Comparison of ENCODE assay signal across 8 mouse cellular contexts in genomic region chr3:98427260-98427599, GRCm38 (mm10). TPM values are rescaled to one million over a fixed set of nuclear protein-coding genes. Genes with fewer than 3 reads are reported as not detected.
A peak's percentile ranks its signal among the peaks of the same experiment; 100 is the strongest.
DNase-seq lines count a peak whose midpoint lies in the region; ATAC-seq and TF ChIP-seq lines count a peak whose summit lies in the region.

No protein-coding gene starts in this region.

- H3K4me3 ChIP-seq in kidney, embryonic 14.5 days (ENCODE audit: low read length), result peak overlapping the region; percentile 58
- H3K4me3 ChIP-seq in bone marrow macrophage, adult 2 months (ENCODE audit: insufficient read depth, low read length), result peak overlapping the region; percentile 69
- H3K4me3 ChIP-seq in hindbrain, embryonic 11.5 days (ENCODE audit: low read depth, low read length), result peak overlapping the region; percentile 56
- H3K4me3 ChIP-seq in midbrain, embryonic 12.5 days, result peak overlapping the region; percentile 59

- peaks cover 2% of the 10 kb centered on the region; the same call in 1 of the 2 replicates for H3K36me3 ChIP-seq in kidney, embryonic 14.5 days (ENCODE audit: control insufficient read depth, insufficient read depth, low read length)
- H3K36me3 ChIP-seq in hindbrain, embryonic 11.5 days (ENCODE audit: control insufficient read depth, insufficient read depth, low read length), result no peaks in the 10 kb centered on the region
- 0 out of 2 replicates have a peak, but pooled peaks cover 5% of the 10 kb centered on the region for H3K36me3 ChIP-seq in midbrain, embryonic 12.5 days

- no peak for TF ChIP-seq CTCF in bone marrow macrophage, adult 2 months (IDR thresholded peaks at IDR 0.05; ENCODE audit: low read depth, low read length)

- H3K4me1 ChIP-seq in kidney, embryonic 14.5 days (ENCODE audit: control insufficient read depth, insufficient read depth, low read length), result peaks cover 16% of the 10 kb centered on the region; the same call in 1 of the 2 replicates
- peaks cover 8% of the 10 kb centered on the region for H3K4me1 ChIP-seq in bone marrow macrophage, adult 2 months (ENCODE audit: control insufficient read depth, insufficient read depth, low read length)
- H3K4me1 ChIP-seq in hindbrain, embryonic 11.5 days (replicated peaks; ENCODE audit: control insufficient read depth, insufficient read depth, low read length), result no peaks in the 10 kb centered on the region; the same call in 1 of the 2 replicates
- H3K4me1 ChIP-seq in midbrain, embryonic 12.5 days, result peaks cover 19% of the 10 kb centered on the region

- WGBS in kidney, embryonic 14.5 days, result 1% methylated on average over 23 of the region's 23 CpGs
- WGBS in hindbrain, embryonic 11.5 days, result 0% methylated on average over 21 of the region's 23 CpGs
- 2% methylated on average over 23 of the region's 23 CpGs for WGBS in midbrain, embryonic 12.5 days

- no peak for TF ChIP-seq POLR2A in bone marrow macrophage, adult 2 months (IDR thresholded peaks at IDR 0.05; ENCODE audit: borderline replicate concordance, low read depth, low read length)

- peak overlapping the region; percentile 98 for H3K4me2 ChIP-seq in kidney, embryonic 14.5 days (replicated peaks; ENCODE audit: low read depth, low read length)
- peak overlapping the region; percentile 91 for H3K4me2 ChIP-seq in hindbrain, embryonic 11.5 days (replicated peaks; ENCODE audit: low read depth, low read length)
- peak overlapping the region; percentile 97 for H3K4me2 ChIP-seq in midbrain, embryonic 12.5 days (replicated peaks)

- DNase-seq in kidney, adult 9 months, result no peak
- no peak for DNase-seq in hindbrain, embryonic 11.5 days (ENCODE audit: low spot score)
- no peak for DNase-seq in cerebellum, adult 11 months

- no peak overlapping the region for H3K27ac ChIP-seq in kidney, embryonic 14.5 days (ENCODE audit: low read depth, low read length)
- no peak overlapping the region for H3K27ac ChIP-seq in bone marrow macrophage, adult 2 months (ENCODE audit: insufficient read depth, low read depth, low read length)
- H3K27ac ChIP-seq in hindbrain, embryonic 11.5 days (ENCODE audit: low read depth, low read length), result no peak overlapping the region
- H3K27ac ChIP-seq in midbrain, embryonic 12.5 days (replicated peaks), result no peak overlapping the region

- H3K9me3 ChIP-seq in kidney, embryonic 14.5 days (ENCODE audit: control insufficient read depth, low read length), result no peaks in the 10 kb centered on the region
- no peaks in the 10 kb centered on the region for H3K9me3 ChIP-seq in hindbrain, embryonic 11.5 days (ENCODE audit: control insufficient read depth, low read length)
- no peaks in the 10 kb centered on the region for H3K9me3 ChIP-seq in midbrain, embryonic 12.5 days

- peak overlapping the region; percentile 70 for H3K9ac ChIP-seq in kidney, embryonic 14.5 days (ENCODE audit: low read depth, low read length)
- peak overlapping the region; percentile 53 for H3K9ac ChIP-seq in hindbrain, embryonic 11.5 days (ENCODE audit: low read depth, low read length)
- peak overlapping the region; percentile 50 for H3K9ac ChIP-seq in midbrain, embryonic 12.5 days (replicated peaks)

- 0 out of 2 replicates have a peak, but pooled peaks cover 11% of the 10 kb centered on the region for H3K27me3 ChIP-seq in kidney, embryonic 14.5 days (ENCODE audit: control insufficient read depth, insufficient read depth, low read length)
- peaks cover 11% of the 10 kb centered on the region for H3K27me3 ChIP-seq in hindbrain, embryonic 11.5 days (ENCODE audit: control insufficient read depth, insufficient read depth, low read length)
- H3K27me3 ChIP-seq in midbrain, embryonic 12.5 days, result peaks cover 49% of the 10 kb centered on the region

- ATAC-seq in kidney, embryonic 14.5 days (ENCODE audit: low FRiP score, low TSS enrichment), result no peak
- ATAC-seq in hindbrain, embryonic 11.5 days (ENCODE audit: low FRiP score), result no peak; the same call in 1 of the 2 replicates
- ATAC-seq in midbrain, embryonic 12.5 days (ENCODE audit: low FRiP score, low read depth), result no peak
- no peak for ATAC-seq in CD4-positive, CD25-positive, alpha-beta regulatory T cell, adult 4 months
- no peak; the same call in 1 of the 2 replicates for ATAC-seq in cerebellum, adult (ENCODE audit: insufficient number of reproducible peaks, low FRiP score, low TSS enrichment)

RNA-seq across cellular contexts. Expression of gene Gm4450, which starts 29.7 kb away (rescaled TPM):
- 4.8 and 8.3 TPM in 2 replicates for polyA plus RNA-seq in kidney, embryonic 14.5 days (2014; fragmentation: Nextera tagmentation; extraction: Ambion mirVana)
- not detected in 2 replicates for polyA plus RNA-seq in bone marrow macrophage, adult 2 months (2012; ENCODE audit: insufficient read depth, insufficient read length, missing spikeins)
- not detected in 2 replicates for polyA plus RNA-seq in hindbrain, embryonic 11.5 days (2014; fragmentation: Nextera tagmentation; extraction: Ambion mirVana)
- polyA plus RNA-seq in midbrain, embryonic 12.5 days (2016; fragmentation: Nextera tagmentation; extraction: Ambion mirVana), result not detected in 2 replicates
- not detected for polyA plus RNA-seq in CD4-positive, CD25-positive, alpha-beta regulatory T cell, adult 4 months (2017; shearing (Covaris generic))

RNA-seq across cellular contexts. Expression of gene Zfp697, which starts 45.0 kb away (rescaled TPM):
- 18.0 and 21.5 TPM in 2 replicates for polyA plus RNA-seq in kidney, embryonic 14.5 days (2014; fragmentation: Nextera tagmentation; extraction: Ambion mirVana)
- polyA plus RNA-seq in bone marrow macrophage, adult 2 months (2012; ENCODE audit: insufficient read depth, insufficient read length, missing spikeins), result 0.25 TPM in 1 of 2 replicates, not detected in the other
- 12.2 and 15.5 TPM in 2 replicates for polyA plus RNA-seq in hindbrain, embryonic 11.5 days (2014; fragmentation: Nextera tagmentation; extraction: Ambion mirVana)
- 9.9 and 10.1 TPM in 2 replicates for polyA plus RNA-seq in midbrain, embryonic 12.5 days (2016; fragmentation: Nextera tagmentation; extraction: Ambion mirVana)
- polyA plus RNA-seq in CD4-positive, CD25-positive, alpha-beta regulatory T cell, adult 4 months (2017; shearing (Covaris generic)), result not detected
